Mouse (Mus musculus): ENCODE measurements around the gene Hoxb4.

DNA sequence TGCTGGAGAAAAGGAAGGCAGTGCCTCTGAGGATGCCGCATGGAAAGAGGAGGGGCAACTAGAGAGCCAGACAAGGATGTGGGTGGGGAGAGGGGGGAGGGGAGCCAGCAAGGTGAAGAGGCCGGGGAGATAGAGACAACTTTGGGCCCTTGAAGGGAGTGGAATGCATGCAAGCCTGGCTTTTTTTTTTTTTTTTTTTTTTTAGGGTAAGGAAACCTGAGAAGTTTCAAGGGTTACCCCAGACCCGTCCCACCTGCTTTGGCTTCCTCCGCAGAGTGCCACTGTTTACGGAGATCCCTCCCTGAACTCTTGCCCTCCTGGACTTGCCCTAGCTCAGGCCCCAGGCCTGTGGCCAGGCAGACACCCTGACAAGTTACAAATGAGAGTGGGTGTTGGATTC is 45.7 kb downstream of the Hoxb4 start:
- TF ChIP-seq CTCF (IDR thresholded peaks at IDR 0.05; ENCODE audit: insufficient read depth, low read depth, low read length) (no peak), POLR2A (IDR thresholded peaks at IDR 0.05; ENCODE audit: insufficient read depth, low read depth, low read length) (no peak)

All from olfactory bulb, adult 2 months (tissue).